Mouse (Mus musculus): ENCODE measurements around the gene Dbx1. TPM values are rescaled to one million over a fixed set of nuclear protein-coding genes. Genes with fewer than 3 reads are reported as not detected.

The Dbx1 gene
- total and polyA plus RNA-seq, 3 experiments, result 0.33 TPM; not detected in 2

DNA sequence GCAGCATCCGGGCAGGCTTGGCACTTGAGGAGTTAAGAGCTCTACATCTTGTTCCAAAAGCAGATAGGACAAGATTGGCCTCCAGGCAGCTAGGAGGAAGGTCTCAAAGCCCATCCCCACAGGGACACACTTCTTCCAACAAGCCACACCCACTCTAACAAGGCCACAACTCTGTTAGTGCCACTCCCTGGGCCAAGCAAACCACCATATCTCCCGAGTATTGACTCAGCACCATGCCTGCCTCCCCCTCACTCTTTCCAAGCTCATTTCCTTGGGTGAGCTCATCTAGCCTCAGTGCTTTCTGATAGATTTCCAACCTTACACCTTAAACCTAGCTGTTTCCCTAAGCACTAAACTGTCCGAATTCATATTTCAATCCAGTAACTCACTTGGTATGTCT lies 26.9 kb upstream of the Dbx1 start:
- no peak overlapping the region for H3K4me3 ChIP-seq (ENCODE audit: low read depth, low read length)
- peaks cover 31% of the 10 kb centered on the region for H3K9me3 ChIP-seq (replicated peaks)
- H3K4me1 ChIP-seq (ENCODE audit: insufficient read depth, low read depth, low read length), result no peaks in the 10 kb centered on the region
- TF ChIP-seq TAL1 (conservative IDR thresholded peaks at IDR 0.05; ENCODE audit: low read depth, low read length) (no peak), GATA1 (IDR thresholded peaks at IDR 0.05; ENCODE audit: borderline replicate concordance, low read length) (no peak), POLR2AphosphoS5 (IDR thresholded peaks at IDR 0.05; ENCODE audit: insufficient replicate concordance, low read depth, low read length) (no peak), CTCF (IDR thresholded peaks at IDR 0.05; ENCODE audit: low read depth, low read length) (no peak), GATA2 (IDR thresholded peaks at IDR 0.05; ENCODE audit: borderline replicate concordance, low read depth, low read length) (no peak)
- ATAC-seq (ENCODE audit: extremely low read depth, insufficient number of reproducible peaks, low FRiP score, poor library complexity, severe bottlenecking) (no peak), DNase-seq (ENCODE audit: low spot score) (no peak)
- no peaks in the 10 kb centered on the region for H3K36me3 ChIP-seq (replicated peaks)
- H3K27me3 ChIP-seq (ENCODE audit: insufficient read depth, low read length), result no peaks in the 10 kb centered on the region

- no peak for DNase-seq (ENCODE audit: low spot score)
- H3K4me1 ChIP-seq (ENCODE audit: insufficient read depth, low read depth, low read length), result no peaks in the 10 kb centered on the region
- no peak for ATAC-seq (ENCODE audit: extremely low read depth, insufficient number of reproducible peaks, low FRiP score, poor library complexity, severe bottlenecking)
- no peak overlapping the region for H3K4me3 ChIP-seq (ENCODE audit: low read depth, low read length)
- H3K9me3 ChIP-seq (replicated peaks), result peaks cover 29% of the 10 kb centered on the region
- TF ChIP-seq GATA1 (IDR thresholded peaks at IDR 0.05; ENCODE audit: borderline replicate concordance, low read length) (no peak), TAL1 (conservative IDR thresholded peaks at IDR 0.05; ENCODE audit: low read depth, low read length) (no peak), GATA2 (IDR thresholded peaks at IDR 0.05; ENCODE audit: borderline replicate concordance, low read depth, low read length) (no peak), POLR2AphosphoS5 (IDR thresholded peaks at IDR 0.05; ENCODE audit: insufficient replicate concordance, low read depth, low read length) (no peak), CTCF (IDR thresholded peaks at IDR 0.05; ENCODE audit: low read depth, low read length) (no peak)
- H3K36me3 ChIP-seq (replicated peaks), result no peaks in the 10 kb centered on the region
- H3K27me3 ChIP-seq (ENCODE audit: insufficient read depth, low read length), result no peaks in the 10 kb centered on the region
Measured at GRCm38 (mm10) chr7:49662492-49663026, 25.9 kb upstream of the Dbx1 start.

DNA sequence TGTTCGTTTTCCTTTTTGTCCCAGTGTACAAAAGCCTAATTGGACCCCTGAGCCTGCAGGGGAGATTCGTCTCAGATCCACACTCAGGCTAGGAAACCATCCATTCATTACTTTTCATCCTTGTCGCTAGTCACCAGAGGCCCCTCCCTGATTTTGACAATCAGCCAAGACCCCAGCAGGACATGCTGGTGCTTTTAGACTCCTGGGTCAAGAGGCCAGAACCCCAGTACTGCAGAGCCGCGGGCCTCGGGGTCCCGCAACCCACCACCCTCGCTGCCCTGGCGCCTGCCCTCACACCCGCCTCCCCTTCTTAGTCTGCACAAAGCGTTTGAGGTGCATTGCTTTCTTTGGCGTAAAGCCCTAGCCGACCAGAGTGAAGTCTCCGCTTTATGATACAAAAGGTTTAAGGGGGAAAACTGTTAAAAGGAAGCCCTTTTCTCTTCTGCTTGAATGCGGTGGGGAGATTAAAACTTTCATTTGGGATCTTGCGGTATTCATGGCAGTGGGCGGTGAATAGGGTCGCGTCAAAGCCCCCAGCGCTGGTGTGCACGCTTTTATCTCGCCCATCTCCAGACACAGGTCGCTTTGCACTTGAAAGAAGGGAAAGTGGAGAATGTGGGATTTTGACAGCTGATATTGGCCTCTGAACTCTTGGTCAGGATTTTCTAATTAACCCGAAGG lies 25.3 kb upstream of the Dbx1 start:
- Histone ChIP-seq H3K9me3 (replicated peaks) (peaks cover 31% of the 10 kb centered on the region), H3K36me3 (replicated peaks) (no peaks in the 10 kb centered on the region), H3K27me3 (ENCODE audit: insufficient read depth, low read length) (no peaks in the 10 kb centered on the region), H3K4me1 (ENCODE audit: insufficient read depth, low read depth, low read length) (no peaks in the 10 kb centered on the region), H3K4me3 (ENCODE audit: low read depth, low read length) (no peak overlapping the region)
- no peak for TF ChIP-seq CTCF (IDR thresholded peaks at IDR 0.05; ENCODE audit: low read depth, low read length)
- no peak for TF ChIP-seq GATA1 (IDR thresholded peaks at IDR 0.05; ENCODE audit: borderline replicate concordance, low read length)
- TF ChIP-seq GATA2 (IDR thresholded peaks at IDR 0.05; ENCODE audit: borderline replicate concordance, low read depth, low read length), result no peak
- no peak for TF ChIP-seq POLR2AphosphoS5 (IDR thresholded peaks at IDR 0.05; ENCODE audit: insufficient replicate concordance, low read depth, low read length)
- no peak for TF ChIP-seq TAL1 (conservative IDR thresholded peaks at IDR 0.05; ENCODE audit: low read depth, low read length)
- ATAC-seq (ENCODE audit: extremely low read depth, insufficient number of reproducible peaks, low FRiP score, poor library complexity, severe bottlenecking) (no peak), DNase-seq (ENCODE audit: low spot score) (no peak)

- no peaks in the 10 kb centered on the region for H3K36me3 ChIP-seq (replicated peaks)
- peaks cover 45% of the 10 kb centered on the region for H3K9me3 ChIP-seq (replicated peaks)
- TF ChIP-seq POLR2AphosphoS5 (IDR thresholded peaks at IDR 0.05; ENCODE audit: insufficient replicate concordance, low read depth, low read length) (no peak), TAL1 (conservative IDR thresholded peaks at IDR 0.05; ENCODE audit: low read depth, low read length) (no peak), GATA1 (IDR thresholded peaks at IDR 0.05; ENCODE audit: borderline replicate concordance, low read length) (no peak), GATA2 (IDR thresholded peaks at IDR 0.05; ENCODE audit: borderline replicate concordance, low read depth, low read length) (no peak), CTCF (IDR thresholded peaks at IDR 0.05; ENCODE audit: low read depth, low read length) (no peak)
- no peak overlapping the region for H3K4me3 ChIP-seq (ENCODE audit: low read depth, low read length)
- no peak for DNase-seq (ENCODE audit: low spot score)
- ATAC-seq (ENCODE audit: extremely low read depth, insufficient number of reproducible peaks, low FRiP score, poor library complexity, severe bottlenecking), result no peak
- H3K4me1 ChIP-seq (ENCODE audit: insufficient read depth, low read depth, low read length), result no peaks in the 10 kb centered on the region
- no peaks in the 10 kb centered on the region for H3K27me3 ChIP-seq (ENCODE audit: insufficient read depth, low read length)
Measured at GRCm38 (mm10) chr7:49640709-49641305, 4.2 kb upstream of the Dbx1 start.

- Histone ChIP-seq H3K36me3 (replicated peaks) (no peaks in the 10 kb centered on the region), H3K4me3 (ENCODE audit: low read depth, low read length) (no peak overlapping the region), H3K27me3 (ENCODE audit: insufficient read depth, low read length) (no peaks in the 10 kb centered on the region), H3K9me3 (replicated peaks) (peaks cover 48% of the 10 kb centered on the region), H3K4me1 (ENCODE audit: insufficient read depth, low read depth, low read length) (no peaks in the 10 kb centered on the region)
- TF ChIP-seq POLR2AphosphoS5 (IDR thresholded peaks at IDR 0.05; ENCODE audit: insufficient replicate concordance, low read depth, low read length) (no peak), GATA1 (IDR thresholded peaks at IDR 0.05; ENCODE audit: borderline replicate concordance, low read length) (no peak)
- ATAC-seq (ENCODE audit: extremely low read depth, insufficient number of reproducible peaks, low FRiP score, poor library complexity, severe bottlenecking) (no peak), DNase-seq (ENCODE audit: low spot score) (no peak)
Measured at GRCm38 (mm10) chr7:49639864-49640708, 3.4 kb upstream of the Dbx1 start.
